Mouse (Mus musculus) hindbrain, postnatal 0 days (tissue): ENCODE measurements around the gene Mrps34. TPM values are rescaled to one million over a fixed set of nuclear protein-coding genes. Genes with fewer than 3 reads are reported as not detected.

ENCODE experiments used
- ATAC-seq: fragments of 200-750 bp; cut with Nextera tagmentation; 2 replicates; pipeline ENCODE4 v1.8.0; 2017; ENCODE audit warnings: mild to moderate bottlenecking, moderate TSS enrichment, moderate library complexity
- DNase-seq: peaks from one replicate; pipeline ENCODE4 v3.0.0-alpha.2; 2015; ENCODE audit warnings: low spot score
- H3K27ac ChIP-seq: fragments of 300-500 bp; sonication (generic); 2 replicates; pipeline ENCODE4 v1.5.1; 2014; ENCODE audit warnings: mild to moderate bottlenecking
- H3K27me3 ChIP-seq: fragments of 300-500 bp; sonication (generic); 2 replicates; pipeline ENCODE4 v1.6.1; 2014; ENCODE audit warnings: low read length, mixed read lengths; ENCODE audit not compliant: insufficient read depth
- H3K36me3 ChIP-seq: fragments of 300-500 bp; sonication (generic); 2 replicates; pipeline ENCODE4 v1.6.1; 2014; ENCODE audit warnings: low read length, mixed read lengths; ENCODE audit not compliant: insufficient read depth
- H3K4me1 ChIP-seq: fragments of 300-500 bp; sonication (generic); 2 replicates; pipeline ENCODE4 v1.6.1; 2014; ENCODE audit warnings: antibody characterized with exemption, low read length, mixed read lengths; ENCODE audit not compliant: insufficient read depth
- H3K4me2 ChIP-seq: fragments of 300-500 bp; sonication (generic); 2 replicates; pipeline ENCODE4 v1.6.1; 2014; ENCODE audit warnings: low read depth, mild to moderate bottlenecking, low read length, moderate library complexity, mixed read lengths
- H3K4me3 ChIP-seq: fragments of 300-500 bp; sonication (generic); 2 replicates; pipeline ENCODE4 v1.5.1; 2014; ENCODE audit warnings: low read length
- H3K9ac ChIP-seq: fragments of 300-500 bp; sonication (generic); replicated peaks from 2 replicates; pipeline ENCODE4 v1.6.1; 2014; ENCODE audit warnings: mild to moderate bottlenecking, low read length, moderate library complexity, mixed read lengths
- H3K9me3 ChIP-seq: fragments of 300-500 bp; sonication (generic); 2 replicates; pipeline ENCODE4 v1.6.1; 2016; ENCODE audit warnings: low read length, mixed read lengths
- CTCF ChIP-seq: IDR thresholded peaks from 2 replicates; pipeline ENCODE4 v1.5.1; 2016; ENCODE audit warnings: antibody characterized with exemption, control low read depth, low read depth
- WGBS: fragments of 180-500 bp; shearing (Covaris S2); extraction: QIAGEN DNeasy Blood & Tissue Kit; methylation state at CpG from one replicate; pipeline ENCODE4 v1.1.7; 2014; 5-methylcytosine and 5-hydroxymethylcytosine counted together
- polyA plus RNA-seq: library from polyadenylated mRNA; unstranded; fragments of >200 nt; fragmentation: Nextera tagmentation; extraction: Ambion mirVana; gene quantifications from 2 replicates; pipeline ENCODE4 v1.2.1, GENCODE M21; 2015
- total RNA-seq: library from RNA; depleted of rRNA; stranded (reverse); fragments of >200 nt; gene quantifications from 2 replicates; pipeline ENCODE4 v1.2.3, GENCODE M21; 2014; rRNA removed

The Mrps34 gene
- 37.8 and 58.3 TPM in 2 replicates for total RNA-seq
- 124 and 136 TPM in 2 replicates for polyA plus RNA-seq

GRCm38 (mm10) chr17:24894995-24895547 is at the start of gene Mrps34, which contains the start of gene Eme2:
Mrps34 (plus strand) TSS chr17:24895116.
Eme2 (minus strand) TSS chr17:24895087.
- peaks cover 19% of the 10 kb centered on the region for H3K4me1 ChIP-seq
- TF ChIP-seq CTCF: no peak
- DNase-seq: peak; percentile 95
- H3K4me2 ChIP-seq: peak within 1 kb of the TSS; percentile 99
- no peaks in the 10 kb centered on the region for H3K9me3 ChIP-seq
- under 1% methylated on average over 62 of the region's 62 CpGs for WGBS
- H3K27ac ChIP-seq: peak within 1 kb of the TSS; percentile 93
- ATAC-seq: peak; percentile 76
- peak within 1 kb of the TSS; percentile 95 for H3K9ac ChIP-seq
- H3K4me3 ChIP-seq: peak within 1 kb of the TSS; percentile 91
- H3K36me3 ChIP-seq: peaks cover 40% of the 10 kb centered on the region
- H3K27me3 ChIP-seq: no peaks in the 10 kb centered on the region

- ATAC-seq: no peak
- H3K4me1 ChIP-seq: peaks cover 14% of the 10 kb centered on the region
- TF ChIP-seq CTCF: no peak
- no peak for DNase-seq
- no peaks in the 10 kb centered on the region for H3K9me3 ChIP-seq
- no peaks in the 10 kb centered on the region for H3K36me3 ChIP-seq
- no peak overlapping the region for H3K27ac ChIP-seq
- H3K4me2 ChIP-seq: no peak overlapping the region
- H3K27me3 ChIP-seq: no peaks in the 10 kb centered on the region
- H3K9ac ChIP-seq: no peak overlapping the region
- no peak overlapping the region for H3K4me3 ChIP-seq
- 100% methylated on average over 1 of the region's 1 CpGs for WGBS
Measured at GRCm38 (mm10) chr17:24847386-24847785, 47.5 kb upstream of the Mrps34 start.

DNA sequence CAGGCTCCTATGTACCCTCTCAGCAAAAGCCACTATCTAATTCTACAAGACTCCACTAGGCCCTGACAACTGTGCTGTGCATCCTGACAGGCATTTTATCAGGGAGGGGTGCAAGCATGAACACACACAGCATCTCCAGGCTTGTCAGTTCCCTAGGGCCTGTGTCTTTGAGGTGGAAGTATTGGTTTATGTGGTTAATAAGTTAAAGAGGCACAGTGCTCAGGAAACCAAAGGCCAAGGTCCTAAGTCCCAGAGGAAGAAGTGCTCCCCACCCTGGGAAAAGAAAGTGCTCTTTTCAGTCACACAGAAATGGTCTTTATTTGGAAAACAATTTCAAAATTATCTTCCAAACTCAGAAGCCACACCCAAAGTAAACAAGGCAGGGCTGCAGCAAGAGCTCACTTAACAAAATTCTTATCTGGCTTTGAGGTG is 46.3 kb upstream of the Mrps34 start:
- Histone ChIP-seq H3K9me3 (no peaks in the 10 kb centered on the region), H3K36me3 (peaks cover 6% of the 10 kb centered on the region), H3K9ac (no peak overlapping the region), H3K4me3 (peak overlapping the region; percentile 85; the same call in 1 of the 2 replicates), H3K27ac (no peak overlapping the region), H3K27me3 (no peaks in the 10 kb centered on the region), H3K4me1 (peaks cover 14% of the 10 kb centered on the region), H3K4me2 (peak overlapping the region; percentile 82)
- DNase-seq: no peak
- no peak for TF ChIP-seq CTCF
- no peak for ATAC-seq

GRCm38 (mm10) chr17:24849733-24850064 is 45.2 kb upstream of the Mrps34 start:
- Histone ChIP-seq H3K27me3 (no peaks in the 10 kb centered on the region), H3K4me3 (peak overlapping the region; percentile 85), H3K4me1 (peaks cover 14% of the 10 kb centered on the region), H3K4me2 (peak overlapping the region; percentile 82), H3K9ac (peak overlapping the region; percentile 63), H3K27ac (peak overlapping the region; percentile 90), H3K36me3 (peaks cover 7% of the 10 kb centered on the region), H3K9me3 (no peaks in the 10 kb centered on the region)
- WGBS: under 1% methylated on average over 21 of the region's 21 CpGs
- no peak; the same call in 1 of the 2 replicates for ATAC-seq
- TF ChIP-seq CTCF: peak; percentile 72
- no peak for DNase-seq

GRCm38 (mm10) chr17:24850065-24850772 is 44.7 kb upstream of the Mrps34 start, which contains the start of gene Fahd1:
Fahd1 (minus strand) TSS chr17:24850364.
- Histone ChIP-seq H3K27ac (peak within 1 kb of the TSS; percentile 90), H3K4me1 (peaks cover 14% of the 10 kb centered on the region), H3K9ac (peak within 1 kb of the TSS; percentile 63), H3K4me3 (peak within 1 kb of the TSS; percentile 85), H3K9me3 (no peaks in the 10 kb centered on the region), H3K36me3 (peaks cover 7% of the 10 kb centered on the region), H3K27me3 (no peaks in the 10 kb centered on the region), H3K4me2 (peak within 1 kb of the TSS; percentile 82)
- DNase-seq (peak; percentile 98), ATAC-seq (peak; percentile 99)
- no peak for TF ChIP-seq CTCF
- under 1% methylated on average over 58 of the region's 58 CpGs for WGBS

- no peaks in the 10 kb centered on the region for H3K9me3 ChIP-seq
- H3K4me1 ChIP-seq: peaks cover 14% of the 10 kb centered on the region
- DNase-seq: no peak
- no peaks in the 10 kb centered on the region for H3K27me3 ChIP-seq
- peaks cover 8% of the 10 kb centered on the region for H3K36me3 ChIP-seq
- no peak; the same call in 1 of the 2 replicates for TF ChIP-seq CTCF
- WGBS: under 1% methylated on average over 20 of the region's 20 CpGs
- peak overlapping the region; percentile 82 for H3K4me2 ChIP-seq
- peak overlapping the region; percentile 90 for H3K27ac ChIP-seq
- ATAC-seq: no peak
- peak overlapping the region; percentile 63 for H3K9ac ChIP-seq
- peak overlapping the region; percentile 85 for H3K4me3 ChIP-seq
Measured at GRCm38 (mm10) chr17:24850773-24851127, 44.2 kb upstream of the Mrps34 start.
